Mouse (Mus musculus) olfactory bulb, adult 2 months (tissue): ENCODE data around the gene Pdcd1lg2.

ENCODE experiments used
- CTCF ChIP-seq: fragments of 200-500 bp; IDR thresholded peaks from 2 replicates; pipeline ENCODE4 v1.5.1; 2012; ENCODE audit warnings: low read depth, mild to moderate bottlenecking, low read length, moderate library complexity; ENCODE audit not compliant: insufficient read depth
- POLR2A ChIP-seq: fragments of 200-500 bp; IDR thresholded peaks from 2 replicates; pipeline ENCODE4 v1.6.1; 2012; ENCODE audit warnings: mild to moderate bottlenecking, low read depth, low read length, moderate library complexity; ENCODE audit not compliant: insufficient read depth

DNA sequence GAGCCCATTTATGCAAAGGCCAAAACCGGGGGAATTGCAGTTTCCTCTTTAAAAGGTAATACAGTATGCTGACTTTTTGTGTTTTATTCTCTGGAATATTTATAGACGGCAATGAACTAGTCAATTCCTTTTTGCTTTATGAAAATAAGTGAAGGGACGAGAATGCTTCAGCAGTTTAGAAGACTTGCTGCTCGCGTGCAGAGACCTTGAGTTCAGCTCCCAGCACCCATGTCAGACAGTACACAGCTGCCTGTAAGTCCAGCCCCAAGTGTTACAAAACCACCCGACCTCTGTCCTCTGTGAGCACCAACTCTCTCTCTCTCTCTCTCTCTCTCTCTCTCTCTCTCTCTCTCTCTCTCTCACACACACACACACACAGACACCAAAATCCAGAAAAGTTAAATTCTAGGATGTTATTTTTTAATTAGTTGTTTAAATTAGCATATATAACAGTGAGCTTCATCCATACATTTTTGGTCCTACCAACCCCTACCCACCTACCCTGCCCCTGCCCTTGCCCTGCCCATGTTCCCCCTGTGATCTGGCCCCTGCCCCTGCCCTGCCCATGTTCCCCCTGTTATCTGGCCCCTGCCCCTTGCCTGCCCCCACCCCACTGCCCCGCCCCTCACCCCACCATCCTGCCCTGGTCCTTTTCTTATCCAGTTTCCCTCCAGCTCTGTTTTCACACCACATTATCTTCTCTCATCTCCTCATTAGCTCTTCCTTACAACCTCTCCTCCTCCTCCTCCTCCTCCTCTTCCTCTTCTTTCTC is 86.3 kb downstream of the Pdcd1lg2 start:
- TF ChIP-seq POLR2A (no peak), CTCF (no peak)
